Mouse (Mus musculus) heart, adult 2 months (tissue): ENCODE data around the gene Zan.

ENCODE experiments used
- CTCF ChIP-seq: fragments of 200-600 bp; IDR thresholded peaks from 2 replicates; pipeline ENCODE4 v1.8.1; 2022; ENCODE audit warnings: antibody characterized with exemption, mild to moderate bottlenecking, moderate library complexity
- EP300 ChIP-seq: fragments of 200-500 bp; IDR thresholded peaks from 2 replicates; pipeline ENCODE4 v1.6.1; 2011; ENCODE audit warnings: low read depth, low read length, control low read depth; ENCODE audit not compliant: insufficient read depth

- TF ChIP-seq EP300 (no peak), CTCF (no peak)
Observed at GRCm38 (mm10) chr5:137391641-137392040, 85.2 kb downstream of the Zan start.
